Mouse (Mus musculus) spleen, adult 18-20 months (tissue): Measurements from ENCODE around the gene Iqcj.
"Not testable (repeated sequence)": the region's sequence is repeated elsewhere in the genome, so short reads cannot be mapped to it uniquely, and the experiment has no call there.

ENCODE experiments used
- DNase-seq, 2 experiments: peaks; one replicate each; pipeline ENCODE4 v3.0.0; 2022; ENCODE audit warnings: mixed read lengths in 2 of 2

Iqcj gene

GRCm38 (mm10) chr3:68085024-68085423, 193.0 kb downstream of the Iqcj start:
- DNase-seq: no peak

GRCm38 (mm10) chr3:68092108-68092507, 200.1 kb downstream of the Iqcj start:
- no peak for DNase-seq

DNA sequence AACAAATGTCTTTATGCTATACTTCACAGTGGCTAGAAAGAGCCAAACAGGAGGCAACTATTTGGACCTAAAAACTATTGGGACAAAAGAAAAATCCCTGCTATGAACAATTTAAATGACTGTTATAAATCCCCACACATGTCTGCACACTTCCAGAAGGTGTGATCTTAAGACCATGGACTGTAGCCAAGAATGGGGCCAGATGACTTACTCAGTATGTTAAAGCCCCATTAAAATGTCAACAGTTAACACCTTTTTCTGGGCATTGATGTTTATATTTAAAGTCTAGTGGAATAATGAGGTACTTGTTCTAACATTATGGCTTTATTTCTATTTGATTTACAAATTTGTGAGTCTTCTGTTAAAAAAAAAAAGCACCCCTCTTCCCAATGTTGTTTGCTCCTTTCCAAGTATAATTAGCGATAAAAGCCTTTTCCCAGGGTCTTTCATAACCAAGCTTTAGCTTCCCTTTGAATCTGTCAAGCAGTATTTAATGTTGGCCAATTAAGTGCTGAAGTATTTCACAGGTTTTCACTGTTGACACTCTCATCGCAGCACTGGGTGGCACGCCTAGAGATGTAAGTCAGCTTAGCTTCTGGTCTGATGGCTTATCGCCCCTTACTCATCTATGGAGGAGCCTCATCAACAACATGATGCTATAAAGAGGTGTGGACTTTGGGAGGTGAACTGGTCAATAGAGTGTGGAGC, 204.9 kb downstream of the Iqcj start:
- no peak for DNase-seq

- DNase-seq: not testable (repeated sequence)
These were observed 207.5 kb downstream of the Iqcj start for GRCm38 (mm10) chr3:68099561-68099960.

DNA sequence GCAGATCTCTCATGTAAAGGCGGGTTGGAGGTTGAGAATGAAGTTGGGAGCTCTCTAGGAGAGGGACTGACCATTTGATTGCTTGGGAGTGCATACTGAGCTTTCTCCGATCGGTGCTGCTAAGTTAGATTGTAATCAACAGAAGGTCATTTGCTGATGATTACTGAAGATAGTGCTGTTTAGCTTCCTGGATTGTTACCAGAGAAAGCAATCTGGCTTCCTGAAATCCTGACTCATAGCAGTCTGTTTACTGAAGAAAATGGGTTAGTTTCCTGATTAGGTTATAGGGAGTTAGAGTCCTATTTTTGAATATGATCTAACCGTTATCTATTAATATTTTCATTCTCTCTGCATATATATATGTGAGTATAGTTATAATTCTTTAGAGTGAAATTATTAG, 209.3 kb downstream of the Iqcj start:
- no peak for DNase-seq

DNA sequence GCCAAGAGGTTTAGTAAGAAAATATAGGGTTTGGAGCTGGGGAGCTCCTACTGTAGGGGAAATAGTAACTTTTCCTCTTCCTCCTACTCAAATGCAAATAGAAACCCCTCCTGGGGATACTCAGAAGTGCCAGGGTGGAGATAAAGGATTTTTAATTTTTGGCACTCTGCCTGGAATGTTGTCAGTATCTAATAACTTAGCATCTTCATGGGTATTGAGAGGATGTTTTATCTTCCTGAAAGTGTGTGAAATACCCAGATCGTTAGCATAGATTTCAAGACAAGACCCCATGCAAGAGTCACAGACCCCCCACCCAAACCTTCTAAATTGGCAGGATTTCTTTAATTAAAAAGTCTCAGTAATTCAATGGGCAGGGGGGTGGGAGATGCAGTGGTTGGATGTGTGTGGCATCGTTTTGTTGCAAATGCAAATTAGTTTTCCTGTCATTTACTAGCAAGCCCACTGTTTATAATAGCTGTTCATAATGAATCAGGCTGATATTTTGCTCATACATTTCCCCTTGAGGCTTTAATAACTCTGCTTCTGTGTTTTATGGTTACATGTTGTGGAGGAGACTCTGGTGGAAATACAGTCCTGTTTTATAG, 213.2 kb downstream of the Iqcj start:
- no peak for DNase-seq
